Mouse (Mus musculus): ENCODE results near the gene Ccdc113. TPM values are rescaled to one million over a fixed set of nuclear protein-coding genes. Genes with fewer than 3 reads are reported as not detected.
"Not testable (repeated sequence)": the region's sequence is repeated elsewhere in the genome, so short reads cannot be mapped to it uniquely, and the experiment has no call there.

Gene Ccdc113
- total and polyA plus RNA-seq, 2 experiments from 2014 or later, result 0.78 to 3.2 TPM

DNA sequence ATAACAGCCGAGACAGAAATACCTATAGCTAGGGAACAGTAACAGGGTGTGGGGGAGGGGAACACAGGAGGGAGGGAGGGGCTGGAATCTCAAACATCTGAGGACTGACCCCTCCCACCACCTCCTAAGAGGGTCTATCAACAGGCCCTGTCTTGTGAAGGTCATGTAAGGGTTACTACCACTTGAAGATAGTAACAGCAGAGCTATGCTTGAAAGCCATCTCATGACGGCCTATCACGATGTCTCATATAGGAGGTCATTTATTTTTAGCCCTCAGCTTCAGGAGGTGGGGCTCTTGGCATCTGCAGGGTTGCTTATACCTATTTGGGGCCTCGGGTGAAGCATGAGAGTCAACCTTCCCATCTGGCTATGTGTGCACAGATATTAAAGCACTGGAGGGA lies 63.0 kb downstream of the Ccdc113 start:
- Histone ChIP-seq H3K4me2 (ENCODE audit: low read depth, low read length) (no peak overlapping the region), H3K9me3 (ENCODE audit: low read length) (no peaks in the 10 kb centered on the region), H3K36me3 (ENCODE audit: insufficient read depth, low read length) (no peaks in the 10 kb centered on the region), H3K27me3 (ENCODE audit: insufficient read depth, low read length) (no peaks in the 10 kb centered on the region), H3K27ac (no peak overlapping the region), H3K4me3 (ENCODE audit: low read length) (no peak overlapping the region), H3K4me1 (ENCODE audit: insufficient read depth, low read length) (no peaks in the 10 kb centered on the region), H3K9ac (replicated peaks; ENCODE audit: low read length) (no peak overlapping the region)
- WGBS, result 69% methylated on average over 4 of the region's 4 CpGs
- ATAC-seq, result no peak
- TF ChIP-seq CTCF (IDR thresholded peaks at IDR 0.05; ENCODE audit: low read depth), result no peak
- DNase-seq (ENCODE audit: low spot score), result no peak

DNA sequence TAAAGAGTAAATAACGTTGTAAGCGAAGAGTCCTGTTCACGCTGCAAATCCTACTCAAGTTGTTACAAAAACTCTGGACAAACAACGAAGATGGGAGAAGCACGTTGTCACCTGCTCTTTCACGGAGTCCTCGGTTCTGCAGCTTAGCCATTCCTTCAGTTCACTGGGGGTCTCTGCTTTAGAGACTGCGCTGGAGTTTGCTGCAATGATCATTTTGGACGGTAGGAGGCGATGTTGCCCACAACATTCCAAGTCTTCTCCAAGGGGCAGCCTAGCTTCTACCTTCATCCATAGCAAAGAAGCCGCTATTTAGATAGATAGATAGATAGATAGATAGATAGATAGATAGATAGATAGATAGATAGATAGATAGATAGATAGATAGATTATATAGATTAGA lies 66.0 kb downstream of the Ccdc113 start:
- Histone ChIP-seq H3K4me3 (ENCODE audit: low read length) (no peak overlapping the region), H3K27ac (no peak overlapping the region), H3K27me3 (ENCODE audit: insufficient read depth, low read length) (no peaks in the 10 kb centered on the region), H3K36me3 (ENCODE audit: insufficient read depth, low read length) (no peaks in the 10 kb centered on the region), H3K9ac (replicated peaks; ENCODE audit: low read length) (no peak overlapping the region), H3K9me3 (ENCODE audit: low read length) (no peaks in the 10 kb centered on the region), H3K4me1 (ENCODE audit: insufficient read depth, low read length) (no peaks in the 10 kb centered on the region), H3K4me2 (ENCODE audit: low read depth, low read length) (peak overlapping the region; percentile 35; the same call in 1 of the 2 replicates)
- peak; percentile 88 for DNase-seq (ENCODE audit: low spot score)
- peak; percentile 86 for TF ChIP-seq CTCF (IDR thresholded peaks at IDR 0.05; ENCODE audit: low read depth)
- peak; percentile 72 for ATAC-seq
- 11% methylated on average over 11 of the region's 11 CpGs for WGBS

DNA sequence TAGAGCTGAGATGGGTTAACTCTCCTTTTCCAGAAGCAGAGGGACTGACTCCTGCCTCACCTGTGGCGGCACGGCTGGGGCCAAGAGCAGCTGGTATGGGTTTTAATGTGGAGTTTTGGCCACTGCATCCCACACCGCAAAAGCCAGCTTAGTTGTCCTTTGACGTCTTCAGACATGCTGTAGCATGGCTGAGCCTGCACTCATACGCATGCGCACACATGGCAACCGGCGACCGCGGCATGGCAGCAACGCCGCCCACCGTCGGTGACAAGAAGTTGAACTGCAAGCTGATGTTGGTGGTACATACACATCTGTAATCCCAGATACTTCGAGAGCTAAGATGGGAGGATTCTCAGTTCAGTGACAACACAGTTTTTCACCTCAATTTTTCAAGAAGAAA lies 67.4 kb downstream of the Ccdc113 start:
- 77% methylated on average over 15 of the region's 15 CpGs for WGBS

DNA sequence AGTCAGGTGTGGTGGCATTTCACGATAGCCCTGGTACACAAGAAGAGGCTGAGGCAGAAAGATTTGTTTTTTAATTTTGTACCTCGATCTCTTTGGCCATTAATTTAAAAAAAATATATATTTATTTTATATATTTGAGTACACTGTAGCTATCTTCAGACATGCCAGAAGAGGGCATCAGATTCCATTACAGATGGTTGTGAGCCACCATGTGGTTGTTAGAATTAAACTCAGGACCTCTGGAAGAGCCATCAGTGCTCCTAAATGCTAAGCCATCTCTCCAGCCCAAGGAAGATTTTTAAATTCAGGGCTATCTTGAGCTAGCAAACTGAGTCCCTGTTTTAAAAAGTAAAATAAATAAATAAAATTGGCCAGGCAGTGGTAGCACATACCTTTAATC lies 68.3 kb downstream of the Ccdc113 start:
- 71% methylated on average over 2 of the region's 2 CpGs for WGBS
- DNase-seq (ENCODE audit: low spot score) (no peak), ATAC-seq (no peak)
- H3K9me3 ChIP-seq (ENCODE audit: low read length), result no peaks in the 10 kb centered on the region
- no peaks in the 10 kb centered on the region for H3K27me3 ChIP-seq (ENCODE audit: insufficient read depth, low read length)
- H3K4me1 ChIP-seq (ENCODE audit: insufficient read depth, low read length), result no peaks in the 10 kb centered on the region
- no peaks in the 10 kb centered on the region for H3K36me3 ChIP-seq (ENCODE audit: insufficient read depth, low read length)
- H3K4me3 ChIP-seq (ENCODE audit: low read length), result no peak overlapping the region
- H3K27ac ChIP-seq, result no peak overlapping the region
- H3K4me2 ChIP-seq (ENCODE audit: low read depth, low read length), result no peak overlapping the region
- no peak overlapping the region for H3K9ac ChIP-seq (replicated peaks; ENCODE audit: low read length)
- TF ChIP-seq CTCF (IDR thresholded peaks at IDR 0.05; ENCODE audit: low read depth), result peak; percentile 48

More for the DNA sequence above, 67.4 kb downstream of the Ccdc113 start:
- H3K4me3 ChIP-seq (ENCODE audit: low read length), result no peak overlapping the region
- H3K36me3 ChIP-seq (ENCODE audit: insufficient read depth, low read length), result no peaks in the 10 kb centered on the region
- TF ChIP-seq CTCF (IDR thresholded peaks at IDR 0.05; ENCODE audit: low read depth), result no peak
- no peaks in the 10 kb centered on the region for H3K4me1 ChIP-seq (ENCODE audit: insufficient read depth, low read length)
- no peak overlapping the region for H3K4me2 ChIP-seq (ENCODE audit: low read depth, low read length)
- ATAC-seq (no peak), DNase-seq (ENCODE audit: low spot score) (no peak)
- no peak overlapping the region for H3K9ac ChIP-seq (replicated peaks; ENCODE audit: low read length)
- H3K27ac ChIP-seq, result no peak overlapping the region
- no peaks in the 10 kb centered on the region for H3K27me3 ChIP-seq (ENCODE audit: insufficient read depth, low read length)
- H3K9me3 ChIP-seq (ENCODE audit: low read length), result no peaks in the 10 kb centered on the region

DNA sequence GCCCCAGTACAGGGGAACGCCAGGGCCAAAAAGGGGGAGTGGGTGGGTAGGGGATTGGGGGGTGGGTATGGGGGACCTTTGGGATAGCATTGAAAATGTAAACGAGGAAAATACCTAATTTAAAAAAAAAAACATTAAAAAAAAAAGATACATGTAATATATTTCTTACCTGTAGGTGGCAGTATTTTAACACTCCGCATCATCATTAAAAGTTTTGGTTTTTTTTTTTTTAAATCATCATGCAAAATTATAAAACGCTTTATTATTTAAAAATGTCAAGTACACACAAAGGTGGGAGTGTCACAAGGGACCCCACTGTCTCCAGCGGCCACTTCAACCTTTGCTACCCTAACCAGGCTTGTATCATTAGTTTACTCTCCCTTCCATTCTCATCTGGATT lies 72.6 kb downstream of the Ccdc113 start:
- not testable (repeated sequence) for H3K27me3 ChIP-seq (ENCODE audit: insufficient read depth, low read length); H3K4me2 ChIP-seq (ENCODE audit: low read depth, low read length); ATAC-seq

DNA sequence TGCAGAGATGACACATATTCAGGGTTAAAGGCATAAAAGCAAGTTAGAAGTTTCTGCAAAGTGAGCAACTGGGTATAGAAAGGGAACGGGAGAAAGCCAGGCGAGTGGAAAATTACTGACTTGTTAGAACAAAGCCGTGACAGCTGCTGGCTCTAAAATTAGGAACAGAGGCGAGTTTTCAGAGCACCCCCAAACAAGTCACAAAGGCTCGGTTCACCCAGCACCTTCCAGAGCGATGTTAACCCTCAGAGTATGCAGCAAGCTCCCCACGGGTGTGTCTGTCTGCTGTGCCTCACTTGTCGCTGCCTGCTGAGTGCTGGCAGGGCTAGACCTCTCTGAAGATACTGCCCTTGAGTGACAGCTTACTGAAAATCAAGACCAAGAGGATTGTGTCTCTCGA lies 73.3 kb downstream of the Ccdc113 start:
- Histone ChIP-seq H3K4me3 (ENCODE audit: low read length) (no peak overlapping the region), H3K9ac (replicated peaks; ENCODE audit: low read length) (no peak overlapping the region), H3K4me2 (ENCODE audit: low read depth, low read length) (no peak overlapping the region), H3K36me3 (ENCODE audit: insufficient read depth, low read length) (no peaks in the 10 kb centered on the region), H3K27ac (no peak overlapping the region), H3K27me3 (ENCODE audit: insufficient read depth, low read length) (no peaks in the 10 kb centered on the region), H3K4me1 (ENCODE audit: insufficient read depth, low read length) (no peaks in the 10 kb centered on the region), H3K9me3 (ENCODE audit: low read length) (no peaks in the 10 kb centered on the region)
- DNase-seq (ENCODE audit: low spot score), result no peak
- no peak for TF ChIP-seq CTCF (IDR thresholded peaks at IDR 0.05; ENCODE audit: low read depth)
- WGBS, result 28% methylated on average over 9 of the region's 9 CpGs
- no peak for ATAC-seq

More for the DNA sequence above, 72.6 kb downstream of the Ccdc113 start:
- H3K9ac ChIP-seq (replicated peaks; ENCODE audit: low read length); H3K27ac ChIP-seq; H3K9me3 ChIP-seq (ENCODE audit: low read length); H3K36me3 ChIP-seq (ENCODE audit: insufficient read depth, low read length); H3K4me1 ChIP-seq (ENCODE audit: insufficient read depth, low read length); DNase-seq (ENCODE audit: low spot score); H3K4me3 ChIP-seq (ENCODE audit: low read length): not testable (repeated sequence)
- WGBS, result 13% methylated on average over 4 of the region's 5 CpGs

Other genes with a start within 250 kb of the Ccdc113 start
- 0.52 and 0.83 TPM in 2 replicates for gene Cngb1, start 227.5 kb upstream of the Ccdc113 start, total RNA-seq (2014; rRNA removed)
- 1.2 and 1.7 TPM in 2 replicates for gene Cngb1, start 227.5 kb upstream of the Ccdc113 start, polyA plus RNA-seq (2015; fragmentation: Nextera tagmentation; extraction: Ambion mirVana)
- gene Tepp, start 223.5 kb upstream of the Ccdc113 start, total RNA-seq (2014; rRNA removed), result 1.4 TPM in 1 of 2 replicates, not detected in the other
- gene Tepp, start 223.5 kb upstream of the Ccdc113 start, polyA plus RNA-seq (2015; fragmentation: Nextera tagmentation; extraction: Ambion mirVana), result 3.1 and 3.7 TPM in 2 replicates
- 18.3 and 21.0 TPM in 2 replicates for gene Zfp319, start 202.1 kb upstream of the Ccdc113 start, total RNA-seq (2014; rRNA removed)
- 9.2 and 10.5 TPM in 2 replicates for gene Zfp319, start 202.1 kb upstream of the Ccdc113 start, polyA plus RNA-seq (2015; fragmentation: Nextera tagmentation; extraction: Ambion mirVana)
- gene Usb1, start 201.8 kb upstream of the Ccdc113 start, total RNA-seq (2014; rRNA removed), result 22.8 and 68.5 TPM in 2 replicates
- 25.6 and 25.9 TPM in 2 replicates for gene Usb1, start 201.8 kb upstream of the Ccdc113 start, polyA plus RNA-seq (2015; fragmentation: Nextera tagmentation; extraction: Ambion mirVana)
- gene Mmp15, start 181.8 kb upstream of the Ccdc113 start, total RNA-seq (2014; rRNA removed), result 72.9 and 80.6 TPM in 2 replicates
- gene Mmp15, start 181.8 kb upstream of the Ccdc113 start, polyA plus RNA-seq (2015; fragmentation: Nextera tagmentation; extraction: Ambion mirVana), result 14.0 and 14.2 TPM in 2 replicates
- 72.3 and 74.5 TPM in 2 replicates for gene Cfap20, start 99.2 kb upstream of the Ccdc113 start, total RNA-seq (2014; rRNA removed)
- gene Cfap20, start 99.2 kb upstream of the Ccdc113 start, polyA plus RNA-seq (2015; fragmentation: Nextera tagmentation; extraction: Ambion mirVana), result 126 and 127 TPM in 2 replicates
- 17.5 and 25.3 TPM in 2 replicates for gene Csnk2a2, start 44.0 kb upstream of the Ccdc113 start, total RNA-seq (2014; rRNA removed)
- 7.8 and 9.3 TPM in 2 replicates for gene Csnk2a2, start 44.0 kb upstream of the Ccdc113 start, polyA plus RNA-seq (2015; fragmentation: Nextera tagmentation; extraction: Ambion mirVana)
- gene Prss54, start 42.3 kb downstream of the Ccdc113 start, total RNA-seq (2014; rRNA removed), result not detected in 2 replicates
- gene Prss54, start 42.3 kb downstream of the Ccdc113 start, polyA plus RNA-seq (2015; fragmentation: Nextera tagmentation; extraction: Ambion mirVana), result not detected in 2 replicates
- 2.9 and 4.4 TPM in 2 replicates for gene Gins3, start 99.4 kb downstream of the Ccdc113 start, total RNA-seq (2014; rRNA removed)
- gene Gins3, start 99.4 kb downstream of the Ccdc113 start, polyA plus RNA-seq (2015; fragmentation: Nextera tagmentation; extraction: Ambion mirVana), result 5.1 and 5.9 TPM in 2 replicates
- 936 and 1,043 TPM in 2 replicates for gene Ndrg4, start 142.9 kb downstream of the Ccdc113 start, total RNA-seq (2014; rRNA removed)
- 683 and 722 TPM in 2 replicates for gene Ndrg4, start 142.9 kb downstream of the Ccdc113 start, polyA plus RNA-seq (2015; fragmentation: Nextera tagmentation; extraction: Ambion mirVana)
- 17.3 and 29.5 TPM in 2 replicates for gene Setd6, start 181.8 kb downstream of the Ccdc113 start, total RNA-seq (2014; rRNA removed)
- 35.8 and 38.5 TPM in 2 replicates for gene Setd6, start 181.8 kb downstream of the Ccdc113 start, polyA plus RNA-seq (2015; fragmentation: Nextera tagmentation; extraction: Ambion mirVana)

Data from hindbrain, postnatal 0 days (tissue).